Mouse (Mus musculus): ENCODE measurements around the gene Nfat5. TPM values are rescaled to one million over a fixed set of nuclear protein-coding genes. Genes with fewer than 3 reads are reported as not detected.
A peak's percentile ranks its signal among the peaks of the same experiment; 100 is the strongest.

Gene Nfat5
- polyA plus RNA-seq, 1 experiment from 2014 or later = 14.7 TPM

- Histone ChIP-seq H3K9ac (ENCODE audit: low read depth, low read length) (no peak overlapping the region), H3K27me3 (ENCODE audit: control insufficient read depth, insufficient read depth, low read length) (no peaks in the 10 kb centered on the region), H3K9me3 (ENCODE audit: control insufficient read depth, low read length) (no peaks in the 10 kb centered on the region), H3K4me3 (ENCODE audit: low read depth, low read length) (no peak overlapping the region), H3K27ac (ENCODE audit: low read depth, low read length) (no peak overlapping the region), H3K4me2 (replicated peaks; ENCODE audit: low read depth, low read length) (no peak overlapping the region), H3K36me3 (ENCODE audit: control insufficient read depth, insufficient read depth, low read length) (peaks cover 16% of the 10 kb centered on the region), H3K4me1 (replicated peaks; ENCODE audit: control insufficient read depth, insufficient read depth, low read length) (no peaks in the 10 kb centered on the region)
- DNase-seq (ENCODE audit: low spot score) (no peak), ATAC-seq (ENCODE audit: low FRiP score) (no peak)
- 84% methylated on average over 12 of the region's 12 CpGs for WGBS
Observed at GRCm38 (mm10) chr8:107417001-107417400, 123.7 kb downstream of the Nfat5 start.

- no peak; the same call in 1 of the 2 replicates for ATAC-seq (ENCODE audit: low FRiP score)
- no peak for DNase-seq (ENCODE audit: low spot score)
- Histone ChIP-seq H3K27me3 (ENCODE audit: control insufficient read depth, insufficient read depth, low read length) (no peaks in the 10 kb centered on the region), H3K27ac (ENCODE audit: low read depth, low read length) (no peak overlapping the region), H3K9me3 (ENCODE audit: control insufficient read depth, low read length) (no peaks in the 10 kb centered on the region), H3K4me1 (replicated peaks; ENCODE audit: control insufficient read depth, insufficient read depth, low read length) (no peaks in the 10 kb centered on the region), H3K4me3 (ENCODE audit: low read depth, low read length) (peak overlapping the region; percentile 65), H3K36me3 (ENCODE audit: control insufficient read depth, insufficient read depth, low read length) (0 out of 2 replicates have a peak, but pooled peaks cover 3% of the 10 kb centered on the region), H3K9ac (ENCODE audit: low read depth, low read length) (peak overlapping the region; percentile 86), H3K4me2 (replicated peaks; ENCODE audit: low read depth, low read length) (peak overlapping the region; percentile 63)
- 32% methylated on average over 9 of the region's 9 CpGs for WGBS
Observed at GRCm38 (mm10) chr8:107424176-107424575, 130.9 kb downstream of the Nfat5 start.

- Histone ChIP-seq H3K9me3 (ENCODE audit: control insufficient read depth, low read length) (no peaks in the 10 kb centered on the region), H3K36me3 (ENCODE audit: control insufficient read depth, insufficient read depth, low read length) (0 out of 2 replicates have a peak, but pooled peaks cover 3% of the 10 kb centered on the region), H3K4me1 (replicated peaks; ENCODE audit: control insufficient read depth, insufficient read depth, low read length) (no peaks in the 10 kb centered on the region), H3K9ac (ENCODE audit: low read depth, low read length) (peak within 1 kb of the TSS; percentile 86), H3K4me2 (replicated peaks; ENCODE audit: low read depth, low read length) (peak within 1 kb of the TSS; percentile 63), H3K4me3 (ENCODE audit: low read depth, low read length) (peak within 1 kb of the TSS; percentile 65), H3K27ac (ENCODE audit: low read depth, low read length) (no peak within 1 kb of the TSS), H3K27me3 (ENCODE audit: control insufficient read depth, insufficient read depth, low read length) (no peaks in the 10 kb centered on the region)
- ATAC-seq (ENCODE audit: low FRiP score) (peak; percentile 98), DNase-seq (ENCODE audit: low spot score) (peak; percentile 99)
- under 1% methylated on average over 50 of the region's 50 CpGs for WGBS
Observed at GRCm38 (mm10) chr8:107424597-107425229, 131.4 kb downstream of the Nfat5 start, which contains the start of gene Nob1. Gene Nob1 (minus strand): TSS chr8:107425051.

GRCm38 (mm10) chr8:107425230-107425597 is 131.9 kb downstream of the Nfat5 start:
- DNase-seq (ENCODE audit: low spot score) (no peak), ATAC-seq (ENCODE audit: low FRiP score) (0 out of 2 replicates have a peak, but pooled peaks have one; percentile 21)
- 46% methylated on average over 8 of the region's 8 CpGs for WGBS
- H3K9ac ChIP-seq (ENCODE audit: low read depth, low read length) = no peak overlapping the region
- H3K27ac ChIP-seq (ENCODE audit: low read depth, low read length) = no peak overlapping the region
- no peaks in the 10 kb centered on the region for H3K4me1 ChIP-seq (replicated peaks; ENCODE audit: control insufficient read depth, insufficient read depth, low read length)
- no peak overlapping the region for H3K4me3 ChIP-seq (ENCODE audit: low read depth, low read length)
- H3K27me3 ChIP-seq (ENCODE audit: control insufficient read depth, insufficient read depth, low read length) = no peaks in the 10 kb centered on the region
- 0 out of 2 replicates have a peak, but pooled peaks cover 3% of the 10 kb centered on the region for H3K36me3 ChIP-seq (ENCODE audit: control insufficient read depth, insufficient read depth, low read length)
- H3K9me3 ChIP-seq (ENCODE audit: control insufficient read depth, low read length) = no peaks in the 10 kb centered on the region
- no peak overlapping the region for H3K4me2 ChIP-seq (replicated peaks; ENCODE audit: low read depth, low read length)

Other genes with a start within 250 kb of the Nfat5 start
- 41.1 and 45.6 TPM in 2 replicates for gene Pdf, start 244.9 kb upstream of the Nfat5 start, polyA plus RNA-seq (2014; fragmentation: Nextera tagmentation; extraction: Ambion mirVana)
- 40.8 and 42.2 TPM in 2 replicates for gene Cog8, start 236.8 kb upstream of the Nfat5 start, polyA plus RNA-seq (2014; fragmentation: Nextera tagmentation; extraction: Ambion mirVana)
- gene Nip7, start 236.6 kb upstream of the Nfat5 start, polyA plus RNA-seq (2014; fragmentation: Nextera tagmentation; extraction: Ambion mirVana) = 97.2 and 98.6 TPM in 2 replicates
- not detected in 2 replicates for gene Tmed6, start 227.8 kb upstream of the Nfat5 start, polyA plus RNA-seq (2014; fragmentation: Nextera tagmentation; extraction: Ambion mirVana)
- 16.1 and 18.8 TPM in 2 replicates for gene Terf2, start 196.9 kb upstream of the Nfat5 start, polyA plus RNA-seq (2014; fragmentation: Nextera tagmentation; extraction: Ambion mirVana)
- 165 and 176 TPM in 2 replicates for gene Cyb5b, start 142.8 kb upstream of the Nfat5 start, polyA plus RNA-seq (2014; fragmentation: Nextera tagmentation; extraction: Ambion mirVana)
- gene Nqo1, start 109.7 kb downstream of the Nfat5 start, polyA plus RNA-seq (2014; fragmentation: Nextera tagmentation; extraction: Ambion mirVana) = 5.5 and 7.7 TPM in 2 replicates
- gene Nob1, start 131.6 kb downstream of the Nfat5 start, polyA plus RNA-seq (2014; fragmentation: Nextera tagmentation; extraction: Ambion mirVana) = 78.9 and 80.3 TPM in 2 replicates
- 61.2 and 69.5 TPM in 2 replicates for gene Wwp2, start 142.9 kb downstream of the Nfat5 start, polyA plus RNA-seq (2014; fragmentation: Nextera tagmentation; extraction: Ambion mirVana)